Mouse (Mus musculus) neural tube, embryonic 15.5 days (tissue): ENCODE measurements around the gene Zfp445. TPM values are rescaled to one million over a fixed set of nuclear protein-coding genes. Genes with fewer than 3 reads are reported as not detected.

Experiments
- ATAC-seq: fragments of 200-750 bp; cut with Nextera tagmentation; 2 replicates; pipeline ENCODE4 v1.8.0; 2017; ENCODE audit warnings: mild to moderate bottlenecking, moderate TSS enrichment, moderate library complexity; ENCODE audit not compliant: low FRiP score
- H3K27ac ChIP-seq: fragments of 300-500 bp; sonication (generic); replicated peaks from 2 replicates; pipeline ENCODE4 v1.5.1; 2015; ENCODE audit warnings: mild to moderate bottlenecking, inconsistent platforms
- H3K27me3 ChIP-seq: fragments of 300-500 bp; sonication (generic); replicated peaks from 2 replicates; pipeline ENCODE4 v1.6.1; 2015; ENCODE audit warnings: inconsistent platforms
- H3K36me3 ChIP-seq: fragments of 300-500 bp; sonication (generic); 2 replicates; pipeline ENCODE4 v1.6.1; 2015; ENCODE audit warnings: inconsistent platforms
- H3K4me1 ChIP-seq: fragments of 300-500 bp; sonication (generic); 2 replicates; pipeline ENCODE4 v1.6.1; 2015; ENCODE audit warnings: inconsistent platforms
- H3K4me2 ChIP-seq: fragments of 300-500 bp; sonication (generic); 2 replicates; pipeline ENCODE4 v1.6.1; 2015; ENCODE audit warnings: inconsistent platforms, mild to moderate bottlenecking, moderate library complexity
- H3K4me3 ChIP-seq: fragments of 300-500 bp; sonication (generic); replicated peaks from 2 replicates; pipeline ENCODE4 v1.5.1; 2015; ENCODE audit warnings: mild to moderate bottlenecking, inconsistent platforms
- H3K9ac ChIP-seq: fragments of 300-500 bp; sonication (generic); replicated peaks from 2 replicates; pipeline ENCODE4 v1.6.1; 2015; ENCODE audit warnings: mild to moderate bottlenecking, inconsistent platforms
- H3K9me3 ChIP-seq: fragments of 300-500 bp; sonication (generic); replicated peaks from 2 replicates; pipeline ENCODE4 v1.6.1; 2016; ENCODE audit warnings: inconsistent platforms
- WGBS: fragments of 180-500 bp; shearing (Covaris S2); methylation state at CpG from one replicate; pipeline ENCODE4 v1.1.7; 2015; ENCODE audit warnings: mixed read lengths; 5-methylcytosine and 5-hydroxymethylcytosine counted together
- polyA plus RNA-seq: library from polyadenylated mRNA; unstranded; fragments of >200 nt; fragmentation: Nextera tagmentation; extraction: Ambion mirVana; gene quantifications from 2 replicates; pipeline ENCODE4 v1.2.1, GENCODE M21; 2015

Zfp445 gene
- polyA plus RNA-seq: 90.1 and 96.7 TPM in 2 replicates

GRCm38 (mm10) chr9:122865697-122866166, at the start of gene Zfp445:
Gene Zfp445 (minus strand): TSS chr9:122866006.
- H3K36me3 ChIP-seq: peaks cover 19% of the 10 kb centered on the region
- ATAC-seq: peak; percentile 93
- H3K4me3 ChIP-seq: peak within 1 kb of the TSS; percentile 87
- WGBS: under 1% methylated on average over 34 of the region's 34 CpGs
- H3K4me1 ChIP-seq: peaks cover 27% of the 10 kb centered on the region
- no peaks in the 10 kb centered on the region for H3K27me3 ChIP-seq
- peak within 1 kb of the TSS; percentile 60 for H3K4me2 ChIP-seq
- H3K9ac ChIP-seq: peak within 1 kb of the TSS; percentile 82
- H3K27ac ChIP-seq: peak within 1 kb of the TSS; percentile 84
- no peaks in the 10 kb centered on the region; the same call in 1 of the 2 replicates for H3K9me3 ChIP-seq

GRCm38 (mm10) chr9:122902717-122903535, 37.1 kb upstream of the Zfp445 start:
- ATAC-seq: peak; percentile 95

GRCm38 (mm10) chr9:122901047-122901446, 35.2 kb upstream of the Zfp445 start:
- Histone ChIP-seq H3K4me3 (no peak overlapping the region), H3K27me3 (no peaks in the 10 kb centered on the region), H3K27ac (no peak overlapping the region), H3K9ac (no peak overlapping the region), H3K4me2 (no peak overlapping the region), H3K4me1 (peaks cover 14% of the 10 kb centered on the region), H3K9me3 (no peaks in the 10 kb centered on the region), H3K36me3 (peaks cover 15% of the 10 kb centered on the region)
- 94% methylated on average over 2 of the region's 2 CpGs for WGBS
- no peak for ATAC-seq

More at GRCm38 (mm10) chr9:122902717-122903535, 37.1 kb upstream of the Zfp445 start:
- peaks cover 14% of the 10 kb centered on the region for H3K4me1 ChIP-seq
- H3K9me3 ChIP-seq: no peaks in the 10 kb centered on the region
- peak overlapping the region; percentile 60 for H3K27ac ChIP-seq
- 13% methylated on average over 32 of the region's 32 CpGs for WGBS
- peaks cover 15% of the 10 kb centered on the region for H3K36me3 ChIP-seq
- H3K27me3 ChIP-seq: no peaks in the 10 kb centered on the region
- H3K9ac ChIP-seq: peak overlapping the region; percentile 72
- H3K4me3 ChIP-seq: peak overlapping the region; percentile 53
- peak overlapping the region; percentile 70 for H3K4me2 ChIP-seq

GRCm38 (mm10) chr9:122886372-122887179, 20.8 kb upstream of the Zfp445 start:
- Histone ChIP-seq H3K4me1 (peaks cover 10% of the 10 kb centered on the region), H3K4me2 (peak overlapping the region; percentile 71), H3K27ac (peak overlapping the region; percentile 70), H3K9me3 (no peaks in the 10 kb centered on the region), H3K27me3 (no peaks in the 10 kb centered on the region), H3K4me3 (peak overlapping the region; percentile 61), H3K9ac (peak overlapping the region; percentile 66), H3K36me3 (peaks cover 18% of the 10 kb centered on the region)
- WGBS: 7% methylated on average over 54 of the region's 54 CpGs
- peak; percentile 94 for ATAC-seq

DNA sequence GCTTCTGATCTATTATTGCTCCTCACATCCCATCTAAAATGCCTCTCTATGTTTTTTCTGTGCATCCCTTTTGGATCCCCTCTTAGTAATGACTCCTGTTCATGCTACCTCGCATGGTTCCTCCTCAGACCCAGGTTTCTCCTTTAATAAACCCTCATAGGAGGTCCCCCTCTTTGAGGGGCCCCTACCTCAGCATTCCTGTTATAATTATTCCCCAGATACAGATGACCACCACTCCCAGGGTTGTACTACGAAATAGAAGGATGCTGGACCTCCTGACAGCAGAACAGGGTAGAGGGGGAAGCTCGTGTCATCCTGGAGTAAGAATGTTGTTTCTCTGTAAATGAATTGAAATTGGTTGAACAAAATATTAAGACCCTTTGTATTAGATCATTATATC, 19.6 kb upstream of the Zfp445 start, which contains the start of gene Zkscan7:
Zkscan7 (plus strand) TSS at position 301 of the 400 bp plus-strand sequence.
- ATAC-seq: no peak
- Histone ChIP-seq H3K36me3 (peaks cover 9% of the 10 kb centered on the region), H3K4me1 (peaks cover 10% of the 10 kb centered on the region), H3K27ac (peak within 1 kb of the TSS; percentile 56; the same call in 1 of the 2 replicates), H3K4me3 (peak within 1 kb of the TSS; percentile 61), H3K4me2 (peak within 1 kb of the TSS; percentile 71), H3K9me3 (no peaks in the 10 kb centered on the region), H3K27me3 (no peaks in the 10 kb centered on the region), H3K9ac (no peak within 1 kb of the TSS)
- WGBS: 92% methylated on average over 3 of the region's 3 CpGs

DNA sequence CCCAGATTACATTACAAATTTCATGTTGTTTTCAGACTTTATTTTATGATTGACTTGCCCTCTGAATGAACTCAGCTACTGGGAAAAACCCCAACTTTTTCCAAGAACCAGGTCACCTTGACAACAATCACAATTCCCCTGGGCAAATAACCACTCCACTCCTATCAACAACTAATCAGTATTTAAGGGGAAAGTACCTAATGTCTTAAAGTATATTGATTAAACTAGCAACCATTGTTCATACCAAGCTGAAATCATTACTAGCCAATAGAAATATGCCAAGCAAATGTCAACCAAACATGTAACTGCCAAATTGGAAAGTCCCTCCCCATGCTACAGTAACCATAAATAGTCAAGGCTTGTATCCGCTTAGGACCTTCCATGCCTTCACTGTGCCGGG, 9.3 kb upstream of the Zfp445 start:
- Histone ChIP-seq H3K4me1 (no peaks in the 10 kb centered on the region), H3K36me3 (no peaks in the 10 kb centered on the region), H3K4me3 (no peak overlapping the region), H3K9me3 (no peaks in the 10 kb centered on the region), H3K9ac (no peak overlapping the region), H3K27me3 (no peaks in the 10 kb centered on the region), H3K27ac (no peak overlapping the region), H3K4me2 (no peak overlapping the region)
- WGBS: 93% methylated on average over 2 of the region's 2 CpGs
- ATAC-seq: no peak

- Histone ChIP-seq H3K36me3 (no peaks in the 10 kb centered on the region), H3K27me3 (no peaks in the 10 kb centered on the region), H3K27ac (no peak overlapping the region), H3K4me2 (no peak overlapping the region), H3K4me3 (no peak overlapping the region), H3K9ac (no peak overlapping the region), H3K4me1 (no peaks in the 10 kb centered on the region), H3K9me3 (no peaks in the 10 kb centered on the region)
- 72% methylated on average over 1 of the region's 1 CpGs for WGBS
- no peak for ATAC-seq
Measured at GRCm38 (mm10) chr9:122874653-122875052, 8.8 kb upstream of the Zfp445 start.

DNA sequence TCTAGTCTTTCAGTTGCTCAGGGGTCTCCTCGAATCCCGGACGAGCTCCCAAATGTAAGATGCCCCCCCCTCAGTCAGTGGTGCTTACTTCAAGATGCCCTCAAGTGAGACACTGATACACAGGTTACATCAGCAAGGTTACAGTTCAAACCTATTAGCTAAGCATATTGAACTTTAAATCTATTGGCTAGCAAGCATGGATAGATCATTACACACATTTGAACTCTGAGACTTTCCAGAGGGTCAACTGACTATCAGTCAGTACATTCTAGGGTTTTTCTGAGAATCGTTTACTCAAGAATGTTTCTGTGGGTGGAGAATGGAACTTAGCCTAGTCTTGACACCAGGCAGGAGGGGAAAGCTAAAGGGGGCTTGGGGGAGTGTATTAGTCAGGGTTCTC, 6.8 kb upstream of the Zfp445 start:
- Histone ChIP-seq H3K4me2 (no peak overlapping the region), H3K9ac (no peak overlapping the region), H3K36me3 (no peaks in the 10 kb centered on the region), H3K27me3 (no peaks in the 10 kb centered on the region), H3K9me3 (no peaks in the 10 kb centered on the region), H3K4me1 (no peaks in the 10 kb centered on the region), H3K4me3 (no peak overlapping the region), H3K27ac (no peak overlapping the region)
- WGBS: 92% methylated on average over 4 of the region's 4 CpGs
- no peak for ATAC-seq

DNA sequence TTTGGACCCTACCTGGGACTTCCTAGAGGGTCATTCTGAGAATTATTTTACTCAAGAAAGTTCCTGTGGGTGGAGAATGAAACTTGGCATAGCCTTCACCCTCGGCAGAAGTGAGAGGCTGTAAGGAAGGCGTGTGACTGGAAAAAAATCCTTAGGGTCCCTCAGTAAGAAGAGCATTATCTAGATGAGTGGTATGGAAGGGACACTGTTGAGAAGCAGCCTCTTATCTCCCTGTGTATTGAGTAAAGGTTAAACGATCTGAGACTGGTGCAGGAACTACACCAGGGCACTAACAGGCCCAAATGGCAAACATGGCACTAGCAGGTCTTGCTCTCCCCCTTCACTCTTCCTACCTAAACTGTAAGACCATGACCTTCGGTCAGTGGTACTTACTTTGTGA, 386 bp upstream of the Zfp445 start:
- ATAC-seq: peak; percentile 48
- peaks cover 27% of the 10 kb centered on the region for H3K4me1 ChIP-seq
- H3K36me3 ChIP-seq: peaks cover 14% of the 10 kb centered on the region
- no peak overlapping the region for H3K27ac ChIP-seq
- H3K9me3 ChIP-seq: no peaks in the 10 kb centered on the region; the same call in 1 of the 2 replicates
- peak overlapping the region; percentile 82 for H3K9ac ChIP-seq
- H3K4me3 ChIP-seq: peak overlapping the region; percentile 87
- H3K27me3 ChIP-seq: no peaks in the 10 kb centered on the region
- 90% methylated on average over 4 of the region's 4 CpGs for WGBS
- H3K4me2 ChIP-seq: peak overlapping the region; percentile 60

- no peaks in the 10 kb centered on the region; the same call in 1 of the 2 replicates for H3K9me3 ChIP-seq
- peaks cover 28% of the 10 kb centered on the region for H3K36me3 ChIP-seq
- H3K4me1 ChIP-seq: peaks cover 27% of the 10 kb centered on the region
- peak overlapping the region; percentile 82 for H3K9ac ChIP-seq
- H3K27me3 ChIP-seq: no peaks in the 10 kb centered on the region
- no peak overlapping the region for H3K27ac ChIP-seq
- peak overlapping the region; percentile 60 for H3K4me2 ChIP-seq
- H3K4me3 ChIP-seq: peak overlapping the region; percentile 87
- 65% methylated on average over 3 of the region's 3 CpGs for WGBS
- no peak for ATAC-seq
Measured at GRCm38 (mm10) chr9:122864848-122865247, 958 bp downstream of the Zfp445 start.

DNA sequence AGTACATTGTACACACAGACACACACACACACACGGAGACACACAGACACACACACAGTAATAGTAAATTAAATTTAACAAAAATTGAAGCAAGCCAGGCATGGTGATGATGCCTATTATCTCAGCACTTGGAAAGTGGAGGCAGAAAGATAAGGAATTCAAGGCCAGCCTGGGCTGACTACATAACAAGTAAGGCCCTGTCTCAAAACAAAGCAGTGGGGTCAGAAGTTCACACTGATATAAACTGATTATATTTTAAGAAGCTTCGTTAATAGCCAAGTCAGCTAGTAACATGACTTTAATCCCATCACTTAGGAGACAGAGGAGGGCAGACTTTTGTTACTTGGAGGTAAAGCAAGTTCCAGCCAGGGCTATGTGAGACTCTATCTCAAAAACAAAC, 2.1 kb downstream of the Zfp445 start:
- ATAC-seq: no peak
- no peak overlapping the region for H3K4me3 ChIP-seq
- no peaks in the 10 kb centered on the region; the same call in 1 of the 2 replicates for H3K9me3 ChIP-seq
- no peak overlapping the region for H3K9ac ChIP-seq
- no peak overlapping the region for H3K27ac ChIP-seq
- H3K27me3 ChIP-seq: no peaks in the 10 kb centered on the region
- peaks cover 38% of the 10 kb centered on the region for H3K36me3 ChIP-seq
- peak overlapping the region; percentile 60; the same call in 1 of the 2 replicates for H3K4me2 ChIP-seq
- H3K4me1 ChIP-seq: peaks cover 27% of the 10 kb centered on the region
- WGBS: 86% methylated on average over 2 of the region's 2 CpGs
